Mouse (Mus musculus) CH12.LX (cell line): ENCODE results near the gene Ap5b1. TPM values are rescaled to one million over a fixed set of nuclear protein-coding genes. Genes with fewer than 3 reads are reported as not detected.
A peak's percentile ranks its signal among the peaks of the same experiment; 100 is the strongest.

Source experiments
- DNase-seq: peaks from one replicate; pipeline ENCODE4 v3.0.0-alpha.2; 2013; ENCODE audit errors: extremely low read depth
- H3K27ac ChIP-seq: 2 replicates; pipeline ENCODE4 v1.5.1; 2012; ENCODE audit warnings: low read depth, mild to moderate bottlenecking, control low read depth, moderate library complexity; ENCODE audit not compliant: insufficient read depth
- H3K27me3 ChIP-seq: replicated peaks from 2 replicates; pipeline ENCODE3; 2012; ENCODE audit warnings: inconsistent platforms
- H3K36me3 ChIP-seq, 2 experiments: replicated peaks in 1 of 2; 2 replicates each; pipeline versions ENCODE3 to v1.6.1; 2012; ENCODE audit warnings: inconsistent platforms in 1 of 2, low read length in 1 of 2, mild to moderate bottlenecking in 1 of 2, mixed read lengths in 1 of 2, moderate library complexity in 1 of 2; ENCODE audit not compliant: control insufficient read depth in 1 of 2, insufficient read depth in 1 of 2
- H3K4me1 ChIP-seq, 2 experiments: 2 replicates each; pipeline ENCODE4 v1.6.1; 2012; ENCODE audit warnings: inconsistent platforms in 1 of 2, moderate library complexity in 1 of 2; ENCODE audit not compliant: insufficient read depth in 2 of 2, control insufficient read depth in 1 of 2
- H3K4me2 ChIP-seq: 2 replicates; pipeline ENCODE4 v1.6.1; 2012; ENCODE audit warnings: low read depth, mild to moderate bottlenecking, control low read depth; ENCODE audit not compliant: poor library complexity, insufficient read depth, severe bottlenecking
- H3K4me3 ChIP-seq, 3 experiments: fragments of 150-350 bp in 1 of 3; sonication (generic) in 1 of 3; replicated peaks in 1 of 3; 2 replicates each; pipeline versions ENCODE3 to v1.5.1; 2011 to 2012; ENCODE audit warnings: low read depth in 2 of 3, low read length in 2 of 3, mild to moderate bottlenecking in 2 of 3, moderate library complexity in 2 of 3, control low read depth in 1 of 3, improper control_type of control experiment in 1 of 3, inconsistent platforms in 1 of 3, mixed read lengths in 1 of 3; ENCODE audit not compliant: poor library complexity in 1 of 3
- H3K79me2 ChIP-seq: replicated peaks from 2 replicates; pipeline ENCODE4 v1.6.1; 2012; ENCODE audit warnings: mild to moderate bottlenecking, moderate library complexity; ENCODE audit not compliant: control insufficient read depth, poor library complexity, insufficient read depth, severe bottlenecking; ENCODE audit errors: extremely low read depth
- H3K9ac ChIP-seq: 2 replicates; pipeline ENCODE4 v1.6.1; 2012; ENCODE audit warnings: low read depth, mild to moderate bottlenecking, control low read depth, moderate library complexity; ENCODE audit not compliant: insufficient read depth
- H3K9me3 ChIP-seq: replicated peaks from 2 replicates; pipeline ENCODE3; 2012; ENCODE audit warnings: low read length, inconsistent platforms, mixed read lengths
- BHLHE40 ChIP-seq: IDR thresholded peaks from 2 replicates; pipeline ENCODE4 v1.6.1; 2011; ENCODE audit warnings: mild to moderate bottlenecking, low read depth, low read length, improper control_type of control experiment
- CHD2 ChIP-seq: IDR thresholded peaks from 2 replicates; pipeline ENCODE4 v1.6.1; 2011; ENCODE audit warnings: low read length, improper control_type of control experiment
- CTCF ChIP-seq, 2 experiments: IDR thresholded peaks in 1 of 2; conservative IDR thresholded peaks in 1 of 2; 2 replicates each; pipeline ENCODE4 v1.5.1; 2011 to 2012; ENCODE audit warnings: low read depth in 2 of 2, low read length in 2 of 2, improper control_type of control experiment in 1 of 2, inconsistent platforms in 1 of 2, mild to moderate bottlenecking in 1 of 2, moderate library complexity in 1 of 2
- ELF1 ChIP-seq: IDR thresholded peaks from 2 replicates; pipeline ENCODE4 v1.6.1; 2014; ENCODE audit warnings: low read depth, mild to moderate bottlenecking, inconsistent platforms, low read length, improper control_type of control experiment
- EP300 ChIP-seq: IDR thresholded peaks from 2 replicates; pipeline ENCODE4 v1.6.1; 2011; ENCODE audit warnings: low read length, improper control_type of control experiment
- ETS1 ChIP-seq: conservative IDR thresholded peaks from 2 replicates; pipeline ENCODE4 v1.6.1; 2012; ENCODE audit warnings: low read depth, mild to moderate bottlenecking, inconsistent platforms, low read length, improper control_type of control experiment, moderate library complexity
- GABPA ChIP-seq: IDR thresholded peaks from 2 replicates; pipeline ENCODE4 v1.6.1; 2012; ENCODE audit warnings: low read depth, low read length, improper control_type of control experiment, inconsistent platforms; ENCODE audit not compliant: insufficient replicate concordance
- HCFC1 ChIP-seq: IDR thresholded peaks from 2 replicates; pipeline ENCODE4 v1.6.1; 2012; ENCODE audit warnings: low read depth, mild to moderate bottlenecking, inconsistent platforms, low read length, improper control_type of control experiment
- IRF4 ChIP-seq: IDR thresholded peaks from 2 replicates; pipeline ENCODE4 v1.6.1; 2014; ENCODE audit warnings: low read depth, mild to moderate bottlenecking, inconsistent platforms, low read length, improper control_type of control experiment
- JUN ChIP-seq: IDR thresholded peaks from 2 replicates; pipeline ENCODE4 v1.6.1; 2011; ENCODE audit warnings: low read depth, mild to moderate bottlenecking, low read length, improper control_type of control experiment, moderate library complexity; ENCODE audit not compliant: insufficient read depth
- KAT2A ChIP-seq: IDR thresholded peaks from 2 replicates; pipeline ENCODE4 v1.6.1; 2012; ENCODE audit warnings: low read length, improper control_type of control experiment, inconsistent platforms; ENCODE audit not compliant: insufficient replicate concordance
- MAFK ChIP-seq: IDR thresholded peaks from 2 replicates; pipeline ENCODE4 v1.6.1; 2011; ENCODE audit warnings: low read length, improper control_type of control experiment; ENCODE audit not compliant: insufficient replicate concordance
- MAX ChIP-seq: IDR thresholded peaks from 2 replicates; pipeline ENCODE4 v1.6.1; 2011; ENCODE audit warnings: low read length, improper control_type of control experiment
- MAZ ChIP-seq: IDR thresholded peaks from 2 replicates; pipeline ENCODE4 v1.6.1; 2012; ENCODE audit warnings: low read depth, mild to moderate bottlenecking, inconsistent platforms, low read length, improper control_type of control experiment, moderate library complexity
- MEF2A ChIP-seq: IDR thresholded peaks from 2 replicates; pipeline ENCODE4 v1.6.1; 2014; ENCODE audit warnings: low read depth, mild to moderate bottlenecking, inconsistent platforms, low read length, improper control_type of control experiment, borderline replicate concordance
- MXI1 ChIP-seq: IDR thresholded peaks from 2 replicates; pipeline ENCODE4 v1.6.1; 2011; ENCODE audit warnings: mild to moderate bottlenecking, low read depth, low read length, improper control_type of control experiment
- MYC ChIP-seq: IDR thresholded peaks from 2 replicates; pipeline ENCODE4 v1.6.1; 2011; ENCODE audit warnings: low read depth, mild to moderate bottlenecking, improper control_type of control experiment, low read length
- NELFE ChIP-seq: IDR thresholded peaks from 2 replicates; pipeline ENCODE4 v1.6.1; 2011; ENCODE audit warnings: low read depth, low read length, improper control_type of control experiment
- NRF1 ChIP-seq: IDR thresholded peaks from 2 replicates; pipeline ENCODE4 v1.6.1; 2014; ENCODE audit warnings: low read depth, mild to moderate bottlenecking, inconsistent platforms, low read length, improper control_type of control experiment, moderate library complexity
- POLR2A ChIP-seq: IDR thresholded peaks from 2 replicates; pipeline ENCODE4 v1.6.1; 2011; ENCODE audit warnings: low read depth, mild to moderate bottlenecking, improper control_type of control experiment, low read length
- POLR2AphosphoS2 ChIP-seq: IDR thresholded peaks from 2 replicates; pipeline ENCODE4 v1.6.1; 2011; ENCODE audit warnings: low read depth, low read length, improper control_type of control experiment
- RCOR1 ChIP-seq: conservative IDR thresholded peaks from 2 replicates; pipeline ENCODE4 v1.6.1; 2012; ENCODE audit warnings: low read depth, mild to moderate bottlenecking, inconsistent platforms, low read length, improper control_type of control experiment
- SMC3 ChIP-seq: IDR thresholded peaks from 2 replicates; pipeline ENCODE4 v1.6.1; 2011; ENCODE audit warnings: low read depth, low read length, improper control_type of control experiment
- TBP ChIP-seq: conservative IDR thresholded peaks from 2 replicates; pipeline ENCODE4 v1.6.1; 2011; ENCODE audit warnings: low read depth, low read length, improper control_type of control experiment
- TCF12 ChIP-seq: IDR thresholded peaks from 2 replicates; pipeline ENCODE4 v1.6.1; 2014; ENCODE audit warnings: low read depth, mild to moderate bottlenecking, inconsistent platforms, low read length, improper control_type of control experiment
- USF1 ChIP-seq: IDR thresholded peaks from 2 replicates; pipeline ENCODE4 v1.6.1; 2014; ENCODE audit warnings: low read depth, mild to moderate bottlenecking, inconsistent platforms, low read length, improper control_type of control experiment
- USF2 ChIP-seq: conservative IDR thresholded peaks from 2 replicates; pipeline ENCODE4 v1.6.1; 2011; ENCODE audit warnings: low read depth, low read length, improper control_type of control experiment
- ZC3H11A ChIP-seq: IDR thresholded peaks from 2 replicates; pipeline ENCODE4 v1.6.1; 2012; ENCODE audit warnings: low read depth, mild to moderate bottlenecking, inconsistent platforms, low read length, improper control_type of control experiment
- ZMIZ1 ChIP-seq: IDR thresholded peaks from 2 replicates; pipeline ENCODE4 v1.6.1; 2012; ENCODE audit warnings: low read depth, mild to moderate bottlenecking, inconsistent platforms, low read length, improper control_type of control experiment
- ZNF384 ChIP-seq: IDR thresholded peaks from 2 replicates; pipeline ENCODE4 v1.6.1; 2012; ENCODE audit warnings: low read depth, low read length, improper control_type of control experiment, inconsistent platforms
- dilution Hi-C: fragments of 300-500 bp; cut with MboI; formaldehyde crosslinking; loops from 2 replicates; pipeline ENCODE4 v1.14.3; 2020; ENCODE audit warnings: low sequenced_read_pairs; ENCODE audit not compliant: extremely low pct_unique_long_range_greater_than_20kb, extremely low pct_ligation_motif_present
- in situ Hi-C: fragments of 300-500 bp; cut with MboI; formaldehyde crosslinking; loops from 3 replicates; pipeline ENCODE4 v1.14.3; 2019; ENCODE audit warnings: low sequenced_read_pairs, low pct_ligation_motif_present, low pct_unique_long_range_greater_than_20kb, mixed read lengths
- polyA plus RNA-seq: library from polyadenylated mRNA; unstranded; fragments of >175 nt; gene quantifications from 2 replicates; pipeline ENCODE4 v1.2.1, GENCODE M21; 2012; ENCODE audit warnings: low read depth; ENCODE audit not compliant: insufficient read length
- total RNA-seq, 2 experiments: library from RNA; depleted of rRNA; stranded (reverse); fragments of 300-350 nt in 1 of 2; fragments of >200 nt in 1 of 2; gene quantifications; 2 replicates each; pipeline ENCODE4 v1.2.3; 2012 to 2014

The Ap5b1 gene
- total and polyA plus RNA-seq, 3 experiments, result 3.6 to 9.6 (median 8.5) TPM

DNA sequence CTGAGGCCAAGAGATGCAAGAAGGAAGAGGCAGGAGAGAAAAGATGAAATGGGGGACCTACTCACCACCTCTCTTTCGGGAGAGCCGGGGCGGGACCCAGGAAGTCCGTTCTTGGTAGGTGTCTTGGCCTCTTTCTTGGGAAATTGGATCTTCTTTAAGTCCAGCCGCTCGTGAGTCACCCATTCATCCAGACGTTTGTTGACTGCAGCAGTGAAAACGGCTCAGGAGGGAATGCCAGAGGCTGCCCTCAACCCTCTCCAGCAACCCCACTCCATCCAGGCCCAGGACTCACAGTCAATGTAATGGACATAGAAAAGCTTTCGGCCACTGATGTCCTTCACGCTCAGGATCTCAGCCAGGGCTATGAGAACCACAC lies 41.3 kb downstream of the Ap5b1 start:
- no peak for DNase-seq
- no peaks in the 10 kb centered on the region for H3K27me3 ChIP-seq
- no peaks in the 10 kb centered on the region for H3K9me3 ChIP-seq
- in situ Hi-C loops, result no loop called here
- TF ChIP-seq MXI1, result no peak
- TF ChIP-seq MAFK, result no peak
- H3K27ac ChIP-seq, result no peak overlapping the region
- dilution Hi-C loops, result no loop called here
- 0 out of 2 replicates have a peak, but pooled peaks cover 2% of the 10 kb centered on the region for H3K79me2 ChIP-seq
- peak overlapping the region; percentile 80 for H3K9ac ChIP-seq
- peaks cover 10 to 23% of the 10 kb centered on the region in 2 experiments for H3K4me1 ChIP-seq
- H3K4me3 ChIP-seq, result peak overlapping the region; percentile 71 to 77 (median 72)
- H3K36me3 ChIP-seq, result peaks cover 43 to 49% of the 10 kb centered on the region in 2 experiments
- H3K4me2 ChIP-seq, result peak overlapping the region; percentile 39

DNA sequence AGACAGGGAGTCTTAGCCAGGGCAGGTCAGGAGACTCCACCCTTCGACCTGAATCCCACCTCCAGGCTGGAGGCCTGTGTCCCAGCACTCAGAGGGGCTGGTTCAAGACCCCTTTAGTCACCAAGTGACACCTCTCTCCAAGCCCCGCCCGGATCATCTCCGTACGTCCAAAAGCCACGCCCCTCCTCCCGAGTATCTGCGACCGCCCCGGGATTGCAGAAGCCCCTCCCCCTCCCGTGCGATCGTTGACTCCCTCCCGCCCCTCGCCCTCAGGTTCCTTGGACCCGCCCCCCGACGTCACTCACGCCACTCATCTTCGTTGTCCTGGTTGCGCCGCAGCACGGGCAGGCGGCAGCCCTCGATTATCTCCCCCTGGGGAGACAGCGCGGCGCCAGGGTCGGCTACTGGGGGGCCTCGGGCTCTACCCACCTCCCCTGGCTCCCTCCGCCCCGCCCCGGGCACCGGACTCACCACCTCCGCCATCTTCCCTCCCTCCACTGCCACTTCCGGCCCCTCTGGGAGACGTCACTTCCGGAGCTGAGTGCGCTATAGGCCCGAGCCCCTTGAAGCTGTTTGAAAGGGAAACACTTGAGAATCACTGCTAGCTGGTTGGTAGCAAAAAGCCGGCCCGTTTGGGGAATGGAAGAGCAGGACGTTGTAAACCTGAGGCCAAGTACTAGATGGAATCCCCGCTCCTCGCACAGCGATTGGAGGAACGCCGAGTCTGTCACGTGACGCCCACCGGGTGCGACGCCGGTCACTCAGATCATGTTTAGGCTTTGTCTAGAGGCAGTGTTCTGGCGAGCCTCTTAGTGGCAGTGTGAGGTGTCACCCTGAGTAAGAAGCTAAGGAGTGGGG lies 42.0 kb downstream of the Ap5b1 start, which contains the start of gene Kat5:
Gene Kat5, minus strand, starts transcription at position 691 of the 858 bp plus-strand sequence.
- Histone ChIP-seq H3K36me3 (peaks cover 37 to 43% of the 10 kb centered on the region in 2 experiments), H3K4me2 (peak within 1 kb of the TSS; percentile 82), H3K4me3 (peak within 1 kb of the TSS; percentile 71 to 77 (median 72)), H3K79me2 (0 out of 2 replicates have a peak, but pooled peaks cover 2% of the 10 kb centered on the region), H3K27me3 (no peaks in the 10 kb centered on the region), H3K9ac (peak within 1 kb of the TSS; percentile 80), H3K27ac (peak within 1 kb of the TSS; percentile 91), H3K4me1 (peaks cover 10 to 22% of the 10 kb centered on the region in 2 experiments), H3K9me3 (no peaks in the 10 kb centered on the region)
- in situ Hi-C loops (no loop called here), dilution Hi-C loops (no loop called here)
- DNase-seq, result peak; percentile 90
- no peak for TF ChIP-seq GABPA
- peak; percentile 86 for TF ChIP-seq HCFC1
- peak; percentile 73 for TF ChIP-seq CHD2
- TF ChIP-seq ETS1, result no peak
- TF ChIP-seq MYC, result 0 out of 2 replicates have a peak, but pooled peaks have one; percentile 45
- TF ChIP-seq ZC3H11A, result no peak
- peak; percentile 11; the same call in 1 of the 2 replicates for TF ChIP-seq MEF2A
- peak; percentile 42; the same call in 1 of the 2 replicates for TF ChIP-seq MXI1
- peak; percentile 93 for TF ChIP-seq USF1
- TF ChIP-seq ZNF384, result no peak
- peak in 1 of 2 experiments; percentile 43; a peak in 2 of 4 replicates for TF ChIP-seq CTCF (conservative IDR thresholded peaks at IDR 0.05 in 1 of 2, IDR thresholded peaks at IDR 0.05 in 1 of 2; ENCODE audit: low read depth in 2 of 2, low read length in 2 of 2)
- no peak for TF ChIP-seq RCOR1
- TF ChIP-seq JUN, result no peak
- TF ChIP-seq NRF1, result peak; percentile 46
- peak; percentile 35 for TF ChIP-seq SMC3
- peak; percentile 88 for TF ChIP-seq BHLHE40
- TF ChIP-seq KAT2A, result peak; percentile 79; the same call in 1 of the 2 replicates
- peak; percentile 93 for TF ChIP-seq USF2
- no peak for TF ChIP-seq EP300
- TF ChIP-seq POLR2A, result peak; percentile 69
- peak; percentile 85; the same call in 1 of the 2 replicates for TF ChIP-seq MAZ
- TF ChIP-seq TCF12, result peak; percentile 61; the same call in 1 of the 2 replicates
- no peak for TF ChIP-seq IRF4
- peak; percentile 88 for TF ChIP-seq ELF1
- peak; percentile 95 for TF ChIP-seq MAX
- TF ChIP-seq NELFE, result peak; percentile 67
- TF ChIP-seq TBP, result no peak
- TF ChIP-seq POLR2AphosphoS2, result 0 out of 2 replicates have a peak, but pooled peaks have one; percentile 33
- no peak; the same call in 1 of the 2 replicates for TF ChIP-seq ZMIZ1
